Mouse (Mus musculus) hindbrain, embryonic 12.5 days (tissue): ENCODE data around the gene Atp8b5. TPM values are rescaled to one million over a fixed set of nuclear protein-coding genes. Genes with fewer than 3 reads are reported as not detected.
A peak's percentile ranks its signal among the peaks of the same experiment; 100 is the strongest.

ENCODE experiments used
- ATAC-seq: fragments of 200-750 bp; cut with Nextera tagmentation; 2 replicates; pipeline ENCODE4 v1.8.0; 2017; ENCODE audit warnings: moderate TSS enrichment; ENCODE audit not compliant: low FRiP score
- H3K27ac ChIP-seq: fragments of 300-500 bp; sonication (generic); 2 replicates; pipeline ENCODE4 v1.5.1; 2016; ENCODE audit warnings: mild to moderate bottlenecking
- H3K27me3 ChIP-seq: fragments of 300-500 bp; sonication (generic); 2 replicates; pipeline ENCODE4 v1.6.1; 2016; ENCODE audit warnings: mild to moderate bottlenecking
- H3K36me3 ChIP-seq: fragments of 300-500 bp; sonication (generic); 2 replicates; pipeline ENCODE4 v1.6.1; 2016; ENCODE audit warnings: mild to moderate bottlenecking
- H3K4me1 ChIP-seq: fragments of 300-500 bp; sonication (generic); 2 replicates; pipeline ENCODE4 v1.6.1; 2016
- H3K4me2 ChIP-seq: fragments of 300-500 bp; sonication (generic); replicated peaks from 2 replicates; pipeline ENCODE4 v1.6.1; 2016; ENCODE audit warnings: mild to moderate bottlenecking
- H3K4me3 ChIP-seq: fragments of 300-500 bp; sonication (generic); 2 replicates; pipeline ENCODE4 v1.5.1; 2016; ENCODE audit warnings: mild to moderate bottlenecking
- H3K9ac ChIP-seq: fragments of 300-500 bp; sonication (generic); 2 replicates; pipeline ENCODE4 v1.6.1; 2016; ENCODE audit warnings: mild to moderate bottlenecking, moderate library complexity
- H3K9me3 ChIP-seq: fragments of 300-500 bp; sonication (generic); replicated peaks from 2 replicates; pipeline ENCODE4 v1.6.1; 2016; ENCODE audit warnings: mild to moderate bottlenecking
- WGBS: fragments of 180-500 bp; shearing (Covaris S2); methylation state at CpG from one replicate; pipeline ENCODE4 v1.1.7; 2016; 5-methylcytosine and 5-hydroxymethylcytosine counted together
- polyA plus RNA-seq: library from polyadenylated mRNA; unstranded; fragments of >200 nt; fragmentation: Nextera tagmentation; extraction: Ambion mirVana; gene quantifications from 2 replicates; pipeline ENCODE4 v1.2.1, GENCODE M21; 2016

Atp8b5 gene
- polyA plus RNA-seq: 0.18 and 0.34 TPM in 2 replicates

DNA sequence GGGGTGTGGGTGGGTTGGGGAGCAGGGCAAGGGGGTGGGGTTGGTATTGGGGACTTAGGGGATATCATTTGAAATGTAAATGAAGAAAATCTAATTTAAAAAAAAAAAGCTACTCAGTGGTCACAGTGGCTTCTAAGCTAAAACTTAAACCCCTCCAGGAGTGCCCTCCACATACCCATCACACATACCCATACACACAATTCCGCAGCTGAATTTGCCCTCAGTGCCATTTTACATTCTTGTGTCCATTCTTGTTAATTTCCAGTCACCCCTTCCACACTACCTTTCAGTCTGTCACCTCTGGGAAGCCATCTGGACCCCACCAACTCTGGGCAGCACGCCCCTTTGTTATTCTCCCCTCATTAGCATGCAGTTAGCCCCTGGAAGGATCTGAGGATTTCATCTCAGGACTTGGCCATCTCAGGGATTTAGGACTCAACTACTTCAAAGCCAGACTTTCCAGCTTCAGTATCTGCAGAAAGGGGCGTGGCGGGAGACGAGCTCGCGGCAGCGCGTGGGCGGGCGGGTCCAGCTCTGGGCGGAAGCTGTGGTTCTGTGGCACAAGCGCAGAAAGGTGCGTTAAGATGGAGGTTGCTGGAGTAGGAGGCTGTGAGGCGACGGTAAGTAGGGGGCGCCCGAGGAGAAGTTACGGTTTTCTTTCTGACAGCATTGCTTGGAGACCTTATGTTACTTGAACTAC lies at the start of gene Atp8b5:
Atp8b5 (plus strand) TSS at position 537 of the 700 bp plus-strand sequence.
- ATAC-seq: peak; percentile 82
- Histone ChIP-seq H3K27ac (peak within 1 kb of the TSS; percentile 40; the same call in 1 of the 2 replicates), H3K9me3 (no peaks in the 10 kb centered on the region), H3K27me3 (no peaks in the 10 kb centered on the region), H3K36me3 (0 out of 2 replicates have a peak, but pooled peaks cover 3% of the 10 kb centered on the region), H3K4me2 (peak within 1 kb of the TSS; percentile 80), H3K4me3 (peak within 1 kb of the TSS; percentile 42), H3K4me1 (peaks cover 6% of the 10 kb centered on the region), H3K9ac (peak within 1 kb of the TSS; percentile 55)
- WGBS: under 1% methylated on average over 19 of the region's 19 CpGs

GRCm38 (mm10) chr4:43217997-43218396 lies 49.0 kb upstream of the Atp8b5 start:
- Histone ChIP-seq H3K9ac (no peak overlapping the region), H3K27ac (no peak overlapping the region), H3K9me3 (no peaks in the 10 kb centered on the region), H3K36me3 (no peaks in the 10 kb centered on the region), H3K4me1 (no peaks in the 10 kb centered on the region), H3K4me3 (no peak overlapping the region), H3K27me3 (no peaks in the 10 kb centered on the region), H3K4me2 (no peak overlapping the region)
- no peak for ATAC-seq
- WGBS: 92% methylated on average over 1 of the region's 1 CpGs

DNA sequence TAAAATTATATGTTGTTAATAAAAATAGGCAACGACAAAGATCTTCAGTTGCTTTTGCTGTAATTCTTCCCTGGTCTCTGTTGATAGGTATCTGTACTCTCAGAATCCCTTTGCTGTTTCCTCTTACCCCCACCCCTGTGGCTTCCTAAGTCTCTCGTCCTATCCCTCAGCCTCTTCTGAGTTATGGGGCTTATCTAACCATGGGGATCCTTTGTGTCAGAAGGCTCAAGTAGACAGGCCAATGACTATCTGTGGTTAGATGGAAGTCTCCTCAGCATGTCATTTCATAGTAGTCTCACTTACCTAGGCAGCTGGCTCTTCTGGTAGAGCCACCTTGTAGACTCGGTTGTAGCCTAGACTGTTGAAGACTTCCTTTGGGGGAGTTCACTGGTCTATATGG lies 35.1 kb upstream of the Atp8b5 start:
- H3K27ac ChIP-seq: no peak overlapping the region
- no peak overlapping the region for H3K4me3 ChIP-seq
- no peaks in the 10 kb centered on the region for H3K27me3 ChIP-seq
- ATAC-seq: no peak
- H3K4me1 ChIP-seq: no peaks in the 10 kb centered on the region
- 93% methylated on average over 3 of the region's 3 CpGs for WGBS
- no peaks in the 10 kb centered on the region for H3K9me3 ChIP-seq
- no peak overlapping the region for H3K4me2 ChIP-seq
- no peak overlapping the region for H3K9ac ChIP-seq
- H3K36me3 ChIP-seq: 0 out of 2 replicates have a peak, but pooled peaks cover 4% of the 10 kb centered on the region

DNA sequence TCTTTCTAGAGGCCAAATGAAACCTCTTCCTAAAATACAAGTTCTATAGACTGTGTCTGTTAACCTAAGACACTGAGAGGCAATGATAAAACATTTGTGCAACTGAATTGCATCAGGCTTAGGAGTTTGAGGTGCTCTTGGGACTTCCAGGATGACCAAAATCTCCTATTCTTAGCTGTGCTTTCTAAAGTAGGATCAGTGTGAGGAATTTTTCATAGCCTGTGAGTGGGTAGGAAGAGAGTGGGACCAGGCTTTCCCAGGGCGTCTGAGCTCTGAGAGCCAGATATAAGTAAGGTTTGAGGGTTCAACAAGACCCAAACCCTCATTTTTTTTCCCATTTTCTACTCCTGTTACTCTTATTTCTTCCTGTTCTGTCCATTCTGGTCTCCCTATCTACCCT lies 34.0 kb upstream of the Atp8b5 start:
- no peak for ATAC-seq
- Histone ChIP-seq H3K4me3 (no peak overlapping the region), H3K27me3 (no peaks in the 10 kb centered on the region), H3K4me2 (no peak overlapping the region), H3K36me3 (0 out of 2 replicates have a peak, but pooled peaks cover 4% of the 10 kb centered on the region), H3K9me3 (no peaks in the 10 kb centered on the region), H3K4me1 (no peaks in the 10 kb centered on the region), H3K27ac (no peak overlapping the region), H3K9ac (no peak overlapping the region)
- 88% methylated on average over 1 of the region's 1 CpGs for WGBS

DNA sequence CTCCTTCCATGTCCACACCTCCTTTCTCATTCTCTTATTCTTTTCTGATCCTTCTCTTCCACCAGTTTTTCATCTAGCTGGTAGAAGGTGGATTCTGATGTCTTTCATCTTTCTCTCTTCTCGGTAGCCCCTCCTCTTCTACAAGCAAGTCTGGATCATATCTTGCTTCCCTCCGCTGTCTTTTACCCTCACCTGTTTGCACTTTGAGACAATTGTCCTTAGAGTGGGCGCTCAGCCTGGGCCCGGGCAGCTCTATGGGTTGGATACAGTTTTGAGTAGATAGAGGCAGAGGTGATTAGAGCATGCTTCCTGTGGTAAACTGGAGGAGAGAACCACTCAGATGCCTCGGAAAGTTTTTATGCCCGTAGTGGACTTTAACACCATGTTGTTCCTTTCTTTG lies 33.5 kb upstream of the Atp8b5 start:
- Histone ChIP-seq H3K4me3 (no peak overlapping the region), H3K9ac (no peak overlapping the region), H3K27me3 (no peaks in the 10 kb centered on the region), H3K9me3 (no peaks in the 10 kb centered on the region), H3K27ac (no peak overlapping the region), H3K4me2 (no peak overlapping the region), H3K4me1 (no peaks in the 10 kb centered on the region), H3K36me3 (0 out of 2 replicates have a peak, but pooled peaks cover 4% of the 10 kb centered on the region)
- no peak for ATAC-seq
- WGBS: 93% methylated on average over 6 of the region's 6 CpGs

DNA sequence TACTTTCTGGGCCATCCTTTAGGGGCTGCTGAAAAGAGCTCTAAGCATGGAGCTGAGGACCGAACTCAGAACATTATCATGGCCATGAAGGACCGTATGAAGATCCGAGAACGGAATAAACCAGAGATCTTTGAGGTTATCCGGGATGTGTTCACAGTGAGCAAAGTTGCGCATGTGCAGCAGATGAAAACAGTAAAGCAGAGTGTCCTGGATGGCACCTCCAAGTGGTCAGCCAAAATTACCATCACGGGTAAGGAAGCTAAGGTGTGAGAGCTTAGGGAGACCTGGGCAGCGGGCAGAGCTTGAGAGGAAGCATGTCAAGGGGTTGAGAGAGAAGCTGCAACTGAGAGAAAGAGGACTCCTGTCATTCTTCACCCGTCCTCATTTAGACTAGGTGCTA lies 30.1 kb upstream of the Atp8b5 start:
- Histone ChIP-seq H3K9me3 (no peaks in the 10 kb centered on the region), H3K4me3 (no peak overlapping the region), H3K4me2 (no peak overlapping the region), H3K9ac (no peak overlapping the region), H3K27ac (no peak overlapping the region), H3K27me3 (no peaks in the 10 kb centered on the region), H3K4me1 (no peaks in the 10 kb centered on the region), H3K36me3 (peaks cover 23% of the 10 kb centered on the region)
- WGBS: 94% methylated on average over 9 of the region's 9 CpGs
- no peak for ATAC-seq

DNA sequence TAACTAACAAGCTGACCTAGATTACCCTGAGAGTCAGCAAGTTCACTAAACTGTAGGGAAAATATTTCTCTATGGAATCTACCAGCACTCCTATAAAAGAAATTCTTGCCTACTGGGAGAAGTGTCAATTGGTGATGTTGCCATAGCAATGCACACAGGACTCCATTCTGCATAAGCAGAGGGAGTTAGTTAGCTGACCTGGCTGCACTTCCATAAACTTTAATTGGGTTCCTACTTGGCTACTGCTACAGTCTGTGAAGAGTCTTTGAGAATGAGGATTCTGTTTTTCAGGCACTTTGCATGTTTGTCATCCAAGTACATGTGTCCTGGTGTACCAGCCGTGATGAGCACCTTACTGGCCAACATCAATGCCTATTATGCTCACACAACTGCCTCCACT lies 26.2 kb upstream of the Atp8b5 start:
- no peaks in the 10 kb centered on the region for H3K4me1 ChIP-seq
- no peaks in the 10 kb centered on the region for H3K27me3 ChIP-seq
- ATAC-seq: no peak
- no peak overlapping the region for H3K9ac ChIP-seq
- no peaks in the 10 kb centered on the region for H3K9me3 ChIP-seq
- H3K4me2 ChIP-seq: no peak overlapping the region
- no peak overlapping the region for H3K27ac ChIP-seq
- H3K36me3 ChIP-seq: peaks cover 32% of the 10 kb centered on the region
- no peak overlapping the region for H3K4me3 ChIP-seq
- 82% methylated on average over 1 of the region's 1 CpGs for WGBS

GRCm38 (mm10) chr4:43244022-43244421 lies 22.9 kb upstream of the Atp8b5 start:
- Histone ChIP-seq H3K27ac (no peak overlapping the region), H3K4me3 (no peak overlapping the region), H3K4me2 (no peak overlapping the region), H3K27me3 (no peaks in the 10 kb centered on the region), H3K4me1 (peaks cover 8% of the 10 kb centered on the region; the same call in 1 of the 2 replicates), H3K9ac (no peak overlapping the region), H3K9me3 (no peaks in the 10 kb centered on the region), H3K36me3 (peaks cover 35% of the 10 kb centered on the region)
- WGBS: 59% methylated on average over 2 of the region's 2 CpGs
- ATAC-seq: no peak

DNA sequence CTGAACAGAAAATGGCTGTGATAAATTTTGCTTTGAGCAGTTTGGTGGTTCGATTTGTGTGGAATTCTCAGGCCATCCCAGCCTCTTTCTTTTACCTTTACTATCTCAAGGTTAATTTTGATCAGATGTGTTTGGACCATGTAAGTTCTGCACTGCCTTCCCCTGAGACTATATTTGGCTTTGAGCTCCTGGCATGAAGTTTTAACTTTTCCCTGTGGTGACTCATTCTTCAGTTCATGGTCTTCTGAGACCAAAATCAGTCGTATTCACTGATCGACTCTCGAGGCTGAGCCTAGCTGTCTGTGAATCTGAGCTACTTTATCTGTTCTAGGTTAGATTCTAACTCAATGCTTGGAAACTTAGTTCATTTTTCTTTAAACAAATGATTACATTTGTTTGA lies 21.2 kb upstream of the Atp8b5 start:
- Histone ChIP-seq H3K4me1 (peaks cover 8% of the 10 kb centered on the region; the same call in 1 of the 2 replicates), H3K27ac (no peak overlapping the region)
- ATAC-seq: no peak

GRCm38 (mm10) chr4:43248026-43248425 lies 18.9 kb upstream of the Atp8b5 start:
- 24% methylated on average over 7 of the region's 7 CpGs for WGBS
- no peak for ATAC-seq
- H3K4me2 ChIP-seq: no peak overlapping the region
- no peak overlapping the region for H3K27ac ChIP-seq
- H3K4me1 ChIP-seq: peaks cover 8% of the 10 kb centered on the region; the same call in 1 of the 2 replicates
- peaks cover 39% of the 10 kb centered on the region for H3K36me3 ChIP-seq
- H3K4me3 ChIP-seq: no peak overlapping the region
- H3K9me3 ChIP-seq: no peaks in the 10 kb centered on the region
- no peaks in the 10 kb centered on the region for H3K27me3 ChIP-seq
- H3K9ac ChIP-seq: no peak overlapping the region

More for the DNA sequence above, 21.2 kb upstream of the Atp8b5 start:
- H3K9me3 ChIP-seq: no peaks in the 10 kb centered on the region
- no peaks in the 10 kb centered on the region for H3K27me3 ChIP-seq
- 89% methylated on average over 4 of the region's 4 CpGs for WGBS
- H3K4me3 ChIP-seq: no peak overlapping the region
- no peak overlapping the region for H3K9ac ChIP-seq
- H3K36me3 ChIP-seq: peaks cover 31% of the 10 kb centered on the region; the same call in 1 of the 2 replicates
- no peak overlapping the region for H3K4me2 ChIP-seq

DNA sequence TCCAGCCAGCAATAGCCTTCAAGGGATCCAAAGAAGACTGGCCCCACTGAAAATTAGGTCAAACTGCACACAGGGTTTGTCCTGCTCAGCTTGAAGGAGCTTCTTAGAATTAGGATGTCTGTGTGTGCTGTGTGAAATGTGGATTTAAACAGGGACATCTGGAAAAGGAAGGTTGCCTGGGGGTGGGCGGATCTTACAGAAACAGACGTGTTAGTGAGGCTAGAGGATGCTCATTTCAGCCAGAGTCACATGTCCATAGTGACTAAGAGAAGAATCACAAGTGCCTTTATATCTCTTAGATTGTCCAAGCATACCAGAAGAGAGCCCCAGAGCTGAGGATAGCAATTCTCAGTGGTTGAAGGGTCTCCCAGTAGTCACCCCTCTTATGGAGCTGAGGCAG lies 18.1 kb upstream of the Atp8b5 start:
- no peaks in the 10 kb centered on the region for H3K27me3 ChIP-seq
- ATAC-seq: no peak
- H3K36me3 ChIP-seq: peaks cover 45% of the 10 kb centered on the region
- H3K4me2 ChIP-seq: no peak overlapping the region
- no peak overlapping the region for H3K27ac ChIP-seq
- 80% methylated on average over 2 of the region's 2 CpGs for WGBS
- no peak overlapping the region for H3K4me3 ChIP-seq
- H3K4me1 ChIP-seq: peaks cover 8% of the 10 kb centered on the region; the same call in 1 of the 2 replicates
- no peak overlapping the region for H3K9ac ChIP-seq
- no peaks in the 10 kb centered on the region for H3K9me3 ChIP-seq

DNA sequence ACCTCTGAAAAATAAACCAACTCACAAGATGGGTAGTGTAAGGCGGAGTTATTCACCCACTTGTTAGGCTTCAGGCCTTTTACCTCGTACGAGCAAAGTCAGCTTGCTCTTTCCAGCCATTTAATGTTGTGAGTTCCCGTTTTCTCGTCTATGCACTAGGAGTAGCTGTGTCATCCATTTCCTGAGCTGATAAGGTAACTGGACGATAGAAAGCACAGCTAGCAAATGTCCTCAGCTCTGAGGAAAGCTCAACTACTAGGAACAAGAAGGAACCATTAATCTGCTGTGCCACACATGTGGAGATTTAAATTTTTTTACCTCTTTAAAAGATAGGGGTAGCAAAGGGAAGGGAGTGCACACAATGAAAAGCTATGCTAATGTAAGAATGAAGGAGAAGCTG lies 15.7 kb upstream of the Atp8b5 start:
- 92% methylated on average over 6 of the region's 6 CpGs for WGBS
- no peak overlapping the region for H3K27ac ChIP-seq

DNA sequence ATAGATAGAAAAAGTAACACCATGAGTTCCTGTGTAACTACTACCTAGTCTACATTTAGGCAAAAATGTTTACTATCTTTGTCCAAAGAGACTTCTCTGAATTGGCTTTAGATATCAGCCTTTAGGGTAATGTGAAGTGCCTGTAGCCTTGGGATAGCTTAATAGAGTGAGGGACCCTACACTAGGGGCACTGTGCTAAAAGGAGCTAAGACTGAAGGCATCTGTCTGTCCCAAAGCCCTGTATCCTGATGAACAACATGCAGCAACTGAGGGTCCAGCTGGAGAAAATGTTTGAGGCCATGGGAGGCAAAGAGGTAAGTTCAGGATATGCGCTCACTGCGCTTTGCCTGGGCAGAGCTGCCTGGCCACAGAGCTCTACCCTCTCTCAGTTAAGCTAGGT lies 9.9 kb upstream of the Atp8b5 start:
- Histone ChIP-seq H3K9ac (no peak overlapping the region), H3K27ac (no peak overlapping the region), H3K27me3 (no peaks in the 10 kb centered on the region), H3K4me1 (no peaks in the 10 kb centered on the region), H3K36me3 (peaks cover 36% of the 10 kb centered on the region), H3K4me3 (no peak overlapping the region), H3K4me2 (no peak overlapping the region), H3K9me3 (no peaks in the 10 kb centered on the region)
- no peak for ATAC-seq
- WGBS: 100% methylated on average over 2 of the region's 2 CpGs

More for the DNA sequence above, 15.7 kb upstream of the Atp8b5 start:
- Histone ChIP-seq H3K4me3 (no peak overlapping the region), H3K9ac (no peak overlapping the region), H3K4me1 (peaks cover 8% of the 10 kb centered on the region; the same call in 1 of the 2 replicates), H3K27me3 (no peaks in the 10 kb centered on the region), H3K36me3 (peaks cover 45% of the 10 kb centered on the region), H3K9me3 (no peaks in the 10 kb centered on the region), H3K4me2 (no peak overlapping the region)
- no peak for ATAC-seq
